Mouse (Mus musculus) cerebellum, adult (tissue): ENCODE results near the gene 4833423E24Rik.

Source experiments
- ATAC-seq: cut with Nextera tagmentation; 2 replicates; pipeline ENCODE4 v1.9.2; 2017; ENCODE audit warnings: mild to moderate bottlenecking, moderate library complexity, mixed read lengths; ENCODE audit not compliant: insufficient number of reproducible peaks, low FRiP score, low TSS enrichment

The 4833423E24Rik gene

DNA sequence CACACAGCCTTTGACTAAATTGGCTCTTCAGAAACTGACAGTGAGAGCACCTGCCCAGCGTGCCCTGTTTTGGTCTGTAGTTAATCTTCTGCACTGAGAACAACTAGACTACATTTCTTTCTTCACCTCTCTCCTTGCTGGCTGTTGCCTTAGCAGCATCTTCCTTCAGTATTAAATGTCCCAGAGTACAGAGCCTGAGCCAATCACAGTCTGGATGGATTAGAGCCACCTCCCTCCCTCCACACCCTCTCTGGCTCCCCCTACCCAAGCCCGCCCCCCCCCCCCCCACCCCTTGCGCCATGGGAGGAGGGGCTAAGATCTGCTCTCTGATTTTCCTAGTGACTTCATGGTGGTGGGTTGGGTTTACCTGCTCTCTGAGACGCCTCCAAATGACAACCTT is at the start of gene 4833423E24Rik:
Gene 4833423E24Rik (minus strand): TSS at position 146 of the 400 bp plus-strand sequence.
- ATAC-seq: no peak

DNA sequence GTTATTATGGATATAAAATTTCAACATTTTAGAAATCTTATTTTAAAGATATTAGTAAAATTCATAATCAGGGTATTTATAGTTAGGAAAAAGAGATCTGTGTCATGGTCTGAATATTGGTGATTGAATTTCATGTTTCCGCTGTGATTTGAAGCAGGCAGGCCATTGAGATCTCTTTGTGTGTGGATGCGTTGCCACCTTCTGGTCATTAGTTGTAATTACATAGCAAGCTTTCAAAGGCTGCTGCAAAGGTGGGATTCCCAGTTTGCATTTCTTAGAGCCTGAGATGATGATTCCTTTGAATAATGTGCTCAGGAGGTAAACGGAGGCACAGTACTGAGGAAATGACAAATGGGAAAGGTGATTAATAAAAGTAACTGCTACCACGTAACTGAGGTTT is 42.4 kb upstream of the 4833423E24Rik start:
- ATAC-seq: no peak

DNA sequence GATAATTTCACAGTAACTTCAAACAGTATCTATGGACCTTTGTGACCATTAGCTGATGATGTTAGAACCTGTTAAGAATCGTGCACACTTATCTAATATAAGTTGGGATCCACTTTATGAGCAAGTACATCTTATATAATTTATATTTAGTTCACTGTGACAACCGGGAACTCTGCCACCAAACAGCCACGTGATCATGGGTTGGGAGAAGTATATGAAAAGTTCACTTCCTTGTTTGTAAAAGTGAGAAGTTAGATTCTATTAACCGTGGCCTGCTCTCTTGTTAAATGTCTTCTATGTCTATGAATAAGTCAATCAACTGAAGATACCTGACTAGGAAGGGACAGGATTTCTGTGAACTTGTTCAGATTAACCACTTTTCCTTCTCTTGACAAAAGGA is 41.4 kb upstream of the 4833423E24Rik start:
- ATAC-seq: no peak

DNA sequence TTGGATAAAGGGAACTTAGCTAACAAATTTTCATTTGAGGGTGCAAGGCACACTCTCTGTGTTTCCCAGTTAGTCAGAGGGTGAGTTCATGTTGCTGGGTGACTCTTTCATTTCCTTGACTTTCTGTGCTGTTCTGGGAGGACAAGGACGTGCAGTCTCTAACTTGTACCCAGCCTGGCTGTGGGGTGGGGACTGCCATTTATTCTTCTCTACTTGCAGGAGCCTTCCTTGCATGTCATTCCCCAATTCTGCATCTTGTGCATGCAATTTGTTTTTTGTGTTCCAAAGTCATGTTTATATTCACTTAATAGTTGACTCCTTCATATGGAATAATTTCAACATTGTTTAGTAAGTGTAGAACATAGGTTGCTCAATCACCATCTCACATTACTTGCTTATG is 36.0 kb upstream of the 4833423E24Rik start:
- ATAC-seq: no peak

DNA sequence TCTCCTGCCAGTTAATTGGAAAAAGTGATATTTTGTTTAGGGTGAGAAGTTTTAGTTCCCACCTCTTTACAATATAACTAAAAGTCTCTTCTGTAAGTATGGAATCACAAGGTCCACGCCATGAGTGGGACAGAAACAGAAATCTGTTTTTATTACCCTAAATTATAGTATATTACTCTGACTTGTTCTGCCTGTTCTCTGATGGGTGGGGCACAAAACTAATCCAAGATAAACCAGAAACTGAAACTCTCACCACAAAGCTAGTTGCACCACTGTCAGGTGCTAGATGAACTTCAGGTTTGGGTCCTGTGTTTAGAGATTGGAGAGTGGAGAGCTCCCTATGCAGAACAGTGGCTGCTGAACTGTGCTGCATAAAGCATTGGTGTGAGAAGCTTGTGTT is 15.1 kb upstream of the 4833423E24Rik start:
- no peak for ATAC-seq

DNA sequence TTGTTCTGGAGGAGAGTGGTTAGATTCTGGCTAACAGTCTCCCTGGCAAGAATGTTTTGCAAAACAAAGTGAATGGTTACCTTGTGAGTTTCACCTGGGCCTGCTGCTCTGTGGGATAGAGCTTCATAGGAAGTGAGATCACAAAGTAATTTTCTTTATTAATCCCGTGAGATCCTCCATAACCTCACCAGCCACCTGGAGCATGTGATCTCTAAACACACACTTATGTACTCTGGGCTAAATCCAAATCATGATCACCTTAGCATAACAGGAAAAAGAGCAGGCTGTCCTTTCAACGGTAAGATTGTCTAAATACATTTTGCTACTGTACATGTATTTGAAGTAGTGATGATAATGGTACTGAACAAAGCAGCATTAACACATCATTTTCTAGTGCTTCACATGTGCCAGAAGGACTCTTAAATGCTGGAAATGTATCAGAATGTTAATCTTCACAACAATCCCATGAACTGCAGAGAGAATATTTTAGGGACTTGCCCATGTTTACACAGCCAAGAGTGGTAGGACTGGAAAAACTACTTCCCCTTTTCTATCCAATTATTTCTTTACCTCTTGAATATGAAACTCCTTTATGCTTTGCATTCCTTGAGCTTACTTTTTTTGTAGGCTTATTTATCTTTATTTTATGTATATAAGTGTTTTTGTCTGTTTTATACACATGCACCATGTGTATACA is 13.4 kb upstream of the 4833423E24Rik start:
- ATAC-seq: no peak

DNA sequence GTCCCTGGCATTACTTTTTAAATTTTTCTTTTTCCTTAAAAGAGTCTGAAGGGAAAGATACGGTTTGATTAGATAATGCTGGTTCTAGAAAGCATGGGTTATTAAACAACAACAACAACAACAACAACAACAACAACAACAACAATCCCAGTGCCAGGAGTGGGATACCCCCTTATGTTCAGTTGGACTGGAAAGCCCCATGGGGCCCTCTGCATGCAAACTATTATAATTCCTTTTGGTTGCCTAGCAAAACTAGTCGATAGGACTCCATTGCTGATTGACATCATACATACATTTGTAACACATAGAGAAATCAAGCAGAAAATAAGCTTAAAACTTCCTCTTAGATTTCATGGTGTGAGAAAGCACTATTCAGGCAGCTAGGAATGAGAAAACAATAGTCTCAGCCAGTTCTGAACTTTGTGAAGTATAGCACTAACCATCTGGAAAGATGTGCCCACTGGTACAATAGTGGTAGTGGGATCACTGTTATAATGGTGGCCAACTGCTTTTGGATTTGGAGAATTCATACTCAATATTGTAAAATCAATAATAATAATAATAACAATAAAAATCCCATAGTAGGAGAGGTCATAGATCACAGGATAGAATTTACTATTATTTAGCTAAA is 4.2 kb upstream of the 4833423E24Rik start:
- no peak for ATAC-seq

DNA sequence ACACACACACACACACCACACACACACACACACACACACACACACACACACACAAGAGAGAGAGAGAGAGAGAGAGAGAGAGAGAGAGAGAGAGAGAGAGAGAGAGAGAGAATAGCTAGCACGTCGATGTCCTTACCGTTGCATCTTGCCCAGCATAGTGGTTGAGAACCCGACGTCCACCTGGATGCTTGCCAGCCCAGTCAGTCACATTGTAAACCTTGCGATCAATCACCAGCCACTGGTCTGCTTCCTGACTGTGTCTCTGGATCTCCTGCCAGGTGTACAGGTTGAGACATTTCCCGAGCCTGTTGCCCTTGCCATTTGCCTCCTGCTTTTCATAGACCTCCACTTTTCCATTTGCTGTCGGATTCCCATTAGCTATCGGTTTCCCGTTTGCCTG is 532 bp downstream of the 4833423E24Rik start:
- no peak for ATAC-seq

DNA sequence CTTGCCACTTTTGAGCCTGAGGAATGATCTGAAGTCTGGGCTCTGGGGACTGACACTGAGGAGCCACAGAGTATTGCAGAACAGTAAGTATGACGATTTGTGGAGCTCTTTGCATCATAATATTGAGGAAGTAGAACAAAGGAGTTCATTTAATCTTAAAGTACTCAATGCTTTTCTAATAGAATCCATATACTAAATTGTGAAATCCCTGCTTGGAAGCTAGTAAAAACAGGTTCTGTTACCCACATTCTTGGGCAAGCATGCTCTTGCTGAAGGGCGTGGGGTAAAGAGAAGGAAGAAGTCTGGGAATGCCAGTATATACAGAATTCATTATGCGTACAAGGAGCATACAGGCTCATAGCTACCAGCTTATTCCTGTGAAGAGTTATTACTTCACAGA is 8.4 kb downstream of the 4833423E24Rik start:
- no peak for ATAC-seq

DNA sequence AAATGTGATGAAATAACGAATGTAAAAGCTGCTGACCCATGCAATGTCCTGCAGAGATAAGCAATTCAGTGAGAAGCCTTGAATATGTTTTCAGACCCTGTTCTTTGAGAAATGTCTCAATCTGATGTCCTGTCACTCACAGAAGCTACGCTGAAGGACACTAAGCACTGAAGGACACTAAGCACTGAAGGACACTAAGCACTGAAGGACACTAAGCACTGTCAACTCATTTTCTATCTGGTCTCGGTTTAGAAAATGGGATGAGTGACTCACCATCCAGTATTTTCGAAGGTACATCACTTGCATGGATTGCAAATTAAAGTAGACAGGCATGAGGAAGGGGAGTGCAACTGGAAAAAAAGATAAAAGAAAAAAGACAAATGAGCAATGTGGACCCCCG is 28.4 kb downstream of the 4833423E24Rik start:
- ATAC-seq: no peak

DNA sequence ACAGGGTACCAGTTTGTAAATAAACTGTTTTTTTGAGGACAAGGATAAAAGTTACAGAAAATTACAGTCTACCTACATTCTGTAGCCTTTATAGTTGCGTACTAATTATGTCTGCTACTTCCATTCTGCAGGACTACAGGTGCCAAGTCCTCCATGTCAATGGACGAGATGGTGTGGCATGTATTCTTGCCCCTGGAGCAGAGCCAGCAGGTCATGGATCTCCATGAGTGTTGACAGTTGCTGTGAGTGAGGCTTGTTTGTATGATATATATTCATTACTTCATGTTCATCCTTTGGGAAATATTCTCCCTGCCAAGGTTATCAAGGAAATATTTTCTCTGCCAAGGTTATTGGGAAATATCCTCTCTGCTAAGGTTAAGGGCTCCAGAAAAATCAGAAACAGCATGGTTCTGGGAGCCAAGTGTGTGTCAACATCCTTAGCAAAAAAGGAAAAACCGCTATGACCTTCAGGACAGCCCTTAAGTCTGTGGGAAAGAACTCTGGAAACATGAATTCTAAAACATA is 52.0 kb downstream of the 4833423E24Rik start:
- no peak for ATAC-seq

DNA sequence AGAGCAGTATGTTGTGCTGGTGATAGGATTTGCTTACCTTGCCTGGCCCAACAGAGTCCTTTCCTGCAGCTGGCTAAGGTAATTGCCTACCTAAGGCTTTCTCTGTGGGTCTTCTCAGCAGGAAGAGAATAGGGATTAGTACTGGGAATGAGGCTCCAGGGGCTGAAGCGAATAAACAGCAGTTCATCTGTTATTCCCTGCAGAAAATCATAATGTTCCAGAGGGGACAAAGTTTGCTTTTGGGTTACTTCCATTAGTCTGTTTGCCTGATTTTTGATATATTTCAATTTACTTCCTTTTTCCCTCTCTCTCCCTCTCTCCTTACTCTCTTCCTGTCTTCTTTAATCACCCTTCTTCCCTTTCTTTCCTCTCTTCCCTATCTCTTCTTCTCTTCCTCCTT is 75.3 kb downstream of the 4833423E24Rik start, which contains the start of gene Olfr995:
Gene Olfr995 (minus strand): TSS at position 101 of the 400 bp plus-strand sequence.
- ATAC-seq: no peak

DNA sequence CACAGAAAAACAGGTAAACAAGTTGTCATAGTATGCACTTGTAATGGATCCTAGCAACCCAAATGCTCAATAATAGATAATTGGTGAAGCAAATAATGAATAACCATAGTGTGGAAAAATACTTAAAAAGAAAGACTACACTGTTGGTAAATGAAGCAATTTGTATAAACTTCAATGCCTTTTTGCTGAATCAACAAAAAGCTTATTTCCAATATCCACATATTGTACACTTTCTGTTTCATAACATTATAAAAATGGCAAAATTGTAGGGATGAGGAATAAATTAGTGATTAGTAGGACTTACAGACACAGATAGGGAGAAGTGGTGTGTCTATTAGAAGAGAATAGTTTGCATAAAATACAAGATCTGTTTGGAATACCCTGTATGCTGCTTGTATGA is 76.3 kb downstream of the 4833423E24Rik start:
- no peak for ATAC-seq

DNA sequence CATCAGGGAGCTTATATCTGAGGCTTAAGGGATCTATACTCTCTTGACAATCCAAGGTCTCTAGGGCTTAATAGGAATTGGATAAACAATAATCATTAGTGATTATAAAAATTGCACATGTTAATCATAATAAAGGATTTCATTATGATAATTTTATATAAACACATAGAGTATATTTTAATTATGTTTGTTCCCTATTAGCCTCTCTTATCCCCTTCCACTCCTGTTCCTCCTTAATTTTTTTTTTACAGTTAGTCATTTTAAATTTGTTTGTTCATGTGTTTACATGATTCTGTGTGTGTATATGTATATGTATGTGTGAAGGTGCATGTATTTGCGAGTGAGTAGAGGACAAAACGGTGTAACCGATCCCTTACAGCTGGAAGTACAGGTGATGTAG is 82.5 kb downstream of the 4833423E24Rik start, which contains the start of gene Olfr994:
Gene Olfr994 (minus strand): TSS at position 101 of the 400 bp plus-strand sequence.
- no peak for ATAC-seq
